Mouse (Mus musculus) myocyte (in vitro differentiated cells): ENCODE measurements around the gene Kcnn3. TPM values are rescaled to one million over a fixed set of nuclear protein-coding genes. Genes with fewer than 3 reads are reported as not detected.

Source experiments
- H3K27me3 ChIP-seq: one replicate; pipeline ENCODE4 v1.6.1; 2011; ENCODE audit not compliant: control insufficient read depth, insufficient read depth, insufficient read length
- H3K36me3 ChIP-seq: one replicate; pipeline ENCODE4 v1.6.1; 2011; ENCODE audit not compliant: control insufficient read depth, insufficient read depth
- H3K4me2 ChIP-seq: one replicate; pipeline ENCODE4 v1.6.1; 2011; ENCODE audit warnings: low read depth, control low read depth
- H3K4me3 ChIP-seq: one replicate; pipeline ENCODE4 v1.5.1; 2011; ENCODE audit warnings: mild to moderate bottlenecking, control low read depth, moderate library complexity
- H3K79me2 ChIP-seq: one replicate; pipeline ENCODE4 v1.6.1; 2011; ENCODE audit not compliant: control insufficient read depth, insufficient read depth
- H3ac ChIP-seq: one replicate; pipeline ENCODE4 v1.6.1; 2011; ENCODE audit not compliant: control insufficient read depth, insufficient read length
- CEBPB ChIP-seq: IDR thresholded peaks from 2 replicates; pipeline ENCODE4 v1.6.1; 2011; ENCODE audit warnings: mild to moderate bottlenecking, moderate library complexity; ENCODE audit not compliant: poor library complexity, insufficient read depth, severe bottlenecking
- E2F4 ChIP-seq: IDR thresholded peaks from one replicate; pipeline ENCODE4 v1.6.1; 2011; ENCODE audit warnings: mild to moderate bottlenecking, control low read depth, moderate library complexity; ENCODE audit not compliant: insufficient read depth
- MAX ChIP-seq: IDR thresholded peaks from one replicate; pipeline ENCODE4 v1.6.1; 2011; ENCODE audit warnings: low read depth, mild to moderate bottlenecking, control low read depth
- MYOD1 ChIP-seq, 3 experiments: IDR thresholded peaks; one replicate each; pipeline ENCODE4 v1.6.1; 2011; ENCODE audit warnings: control low read depth in 2 of 3, low read depth in 2 of 3, mild to moderate bottlenecking in 2 of 3, moderate library complexity in 1 of 3; ENCODE audit not compliant: insufficient read length in 2 of 3, control insufficient read depth in 1 of 3
- MYOG ChIP-seq, 3 experiments: IDR thresholded peaks; one replicate each; pipeline ENCODE4 v1.6.1; 2011; ENCODE audit warnings: control low read depth in 2 of 3, low read depth in 2 of 3, mild to moderate bottlenecking in 2 of 3; ENCODE audit not compliant: insufficient read length in 2 of 3, control insufficient read depth in 1 of 3, insufficient read depth in 1 of 3
- POLR2A ChIP-seq: IDR thresholded peaks from one replicate; pipeline ENCODE4 v1.6.1; 2011; ENCODE audit warnings: low read depth, mild to moderate bottlenecking, control low read depth, moderate library complexity; ENCODE audit not compliant: insufficient read length
- POLR2AphosphoS2 ChIP-seq: IDR thresholded peaks from one replicate; pipeline ENCODE4 v1.6.1; 2011; ENCODE audit warnings: low read depth, control low read depth; ENCODE audit not compliant: insufficient read length
- REST ChIP-seq: IDR thresholded peaks from one replicate; pipeline ENCODE4 v1.6.1; 2011; ENCODE audit warnings: mild to moderate bottlenecking, control low read depth, moderate library complexity; ENCODE audit not compliant: insufficient read depth, insufficient read length
- SRF ChIP-seq: IDR thresholded peaks from one replicate; pipeline ENCODE4 v1.6.1; 2011; ENCODE audit warnings: low read depth; ENCODE audit not compliant: control insufficient read depth, insufficient read length
- TCF12 ChIP-seq: IDR thresholded peaks from one replicate; pipeline ENCODE4 v1.6.1; 2011; ENCODE audit warnings: mild to moderate bottlenecking, control low read depth; ENCODE audit not compliant: poor library complexity, insufficient read depth, severe bottlenecking
- TCF3 ChIP-seq: IDR thresholded peaks from one replicate; pipeline ENCODE4 v1.6.1; 2011; ENCODE audit warnings: low read depth, control low read depth; ENCODE audit not compliant: insufficient read length
- USF1 ChIP-seq: IDR thresholded peaks from one replicate; pipeline ENCODE4 v1.6.1; 2011; ENCODE audit warnings: low read depth, mild to moderate bottlenecking, control low read depth, moderate library complexity
- polyA plus RNA-seq: library from polyadenylated mRNA; unstranded; fragments of >200 nt; fragmentation: generic; extraction: Trizol; gene quantifications from one replicate; pipeline ENCODE4 v1.2.1, GENCODE M21; 2012; ENCODE audit warnings: missing spikeins

The Kcnn3 gene
- polyA plus RNA-seq, 1 experiment = 0.68 TPM

DNA sequence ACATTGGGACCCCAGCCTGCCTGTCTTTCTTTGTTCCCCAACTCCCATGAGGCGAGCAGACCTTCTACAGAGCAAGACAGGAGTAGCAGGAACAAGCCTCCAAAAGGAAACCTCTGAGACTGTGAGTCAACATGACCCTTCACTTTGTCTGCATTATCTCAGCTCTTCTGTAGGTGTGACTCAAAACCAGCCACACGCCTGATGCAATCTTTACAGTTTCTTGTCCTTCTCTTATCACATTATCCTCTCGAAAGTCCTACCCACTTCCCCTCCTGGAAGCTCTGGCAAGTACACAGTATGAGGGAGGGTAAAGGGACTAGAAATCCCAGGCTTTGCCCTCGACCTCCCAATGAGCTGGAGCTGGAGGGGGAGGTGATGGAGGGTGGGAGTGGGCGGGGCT lies 166.1 kb downstream of the Kcnn3 start:
- no peak overlapping the region for H3ac ChIP-seq
- no peak overlapping the region for H3K4me2 ChIP-seq
- H3K79me2 ChIP-seq = no peaks in the 10 kb centered on the region
- H3K4me3 ChIP-seq = no peak overlapping the region
- H3K27me3 ChIP-seq = peaks cover 15% of the 10 kb centered on the region
- TF ChIP-seq TCF3 = no peak
- TF ChIP-seq CEBPB = peak; percentile 75
- no peaks in the 10 kb centered on the region for H3K36me3 ChIP-seq

DNA sequence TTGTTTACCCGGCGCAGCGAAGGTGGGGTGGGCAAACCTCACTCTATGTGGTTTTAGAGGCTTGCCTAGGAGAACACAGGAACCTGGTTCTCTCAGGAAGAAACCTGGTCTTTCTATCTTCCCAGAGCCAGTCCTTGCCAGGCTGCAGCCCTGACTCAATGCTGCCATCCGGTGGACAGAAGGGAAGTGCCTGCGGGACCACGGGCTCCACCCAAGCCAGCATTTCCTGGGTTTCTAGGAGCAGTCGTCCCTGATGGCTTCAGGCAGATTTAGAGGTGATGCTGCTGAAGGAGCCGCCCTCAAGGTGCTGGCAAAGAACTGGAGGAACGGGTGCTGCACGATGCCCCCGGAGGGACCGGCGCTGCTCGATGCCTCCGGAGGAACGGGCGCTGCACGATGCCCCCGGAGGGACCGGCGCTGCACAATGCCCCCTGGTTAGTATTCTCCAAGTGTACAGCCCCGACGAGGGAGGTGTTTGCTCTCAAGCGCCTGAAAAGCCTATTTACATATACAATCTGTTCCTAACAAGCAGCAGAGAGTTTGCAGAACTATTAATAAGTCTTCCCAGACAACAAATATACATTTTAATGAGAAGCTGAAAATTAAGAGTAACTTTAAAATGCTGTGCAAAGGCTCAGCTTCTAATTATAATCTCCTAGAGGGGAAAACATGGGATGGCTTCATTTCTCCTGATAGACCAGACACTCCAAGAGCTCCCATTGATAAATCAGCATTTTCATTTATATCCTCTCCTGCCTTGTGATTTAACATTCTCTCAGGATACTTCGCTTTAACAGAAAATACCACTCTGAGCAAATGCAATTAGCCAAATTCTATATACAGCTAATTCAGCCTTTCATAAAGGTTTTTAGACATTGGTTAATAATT lies 169.0 kb downstream of the Kcnn3 start:
- Histone ChIP-seq H3K27me3 (no peaks in the 10 kb centered on the region), H3K36me3 (no peaks in the 10 kb centered on the region), H3ac (no peak overlapping the region), H3K4me2 (peak overlapping the region; percentile 25), H3K79me2 (no peaks in the 10 kb centered on the region), H3K4me3 (no peak overlapping the region)
- no peak for TF ChIP-seq SRF
- TF ChIP-seq MYOG (IDR thresholded peaks at IDR 0.05; ENCODE audit: control insufficient read depth in 1 of 3, insufficient read depth in 1 of 3, insufficient read length in 2 of 3, low read depth in 2 of 3) = no peak
- no peak for TF ChIP-seq POLR2A
- TF ChIP-seq POLR2AphosphoS2 = no peak
- no peak for TF ChIP-seq TCF3
- TF ChIP-seq E2F4 = no peak
- TF ChIP-seq MAX = no peak
- no peak for TF ChIP-seq TCF12
- TF ChIP-seq MYOD1 (IDR thresholded peaks at IDR 0.05; ENCODE audit: control insufficient read depth in 1 of 3, insufficient read length in 2 of 3, low read depth in 2 of 3) = no peak
- no peak for TF ChIP-seq USF1
- no peak for TF ChIP-seq CEBPB
- no peak for TF ChIP-seq REST

DNA sequence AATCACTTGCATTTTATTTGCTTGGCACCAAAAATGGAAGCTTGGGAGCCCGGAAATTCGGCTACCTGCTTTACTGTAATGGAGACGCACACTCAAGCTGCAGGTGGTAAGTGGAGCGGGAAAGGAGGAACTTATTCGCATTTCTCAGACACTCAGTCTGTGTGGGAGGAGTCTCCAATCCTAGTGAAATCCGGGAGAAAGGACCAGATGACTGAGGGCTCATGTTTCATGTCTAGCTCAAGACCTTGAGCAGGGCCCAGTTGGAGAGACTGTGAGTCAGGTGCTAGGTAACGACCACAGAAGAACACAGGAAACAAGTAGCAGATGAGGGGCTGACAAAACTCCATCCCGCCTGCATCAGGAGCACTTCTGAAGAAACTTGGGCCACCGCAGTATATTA lies 171.8 kb downstream of the Kcnn3 start:
- H3K36me3 ChIP-seq = no peaks in the 10 kb centered on the region
- H3K27me3 ChIP-seq = peaks cover 10% of the 10 kb centered on the region
- H3K79me2 ChIP-seq = no peaks in the 10 kb centered on the region
- H3K4me2 ChIP-seq = no peak overlapping the region
- no peak overlapping the region for H3ac ChIP-seq
- no peak for TF ChIP-seq MYOD1 (IDR thresholded peaks at IDR 0.05; ENCODE audit: control insufficient read depth in 1 of 3, insufficient read length in 2 of 3, low read depth in 2 of 3)
- TF ChIP-seq USF1 = no peak
- TF ChIP-seq POLR2AphosphoS2 = no peak
- TF ChIP-seq REST = no peak
- TF ChIP-seq TCF12 = no peak
- H3K4me3 ChIP-seq = no peak overlapping the region

DNA sequence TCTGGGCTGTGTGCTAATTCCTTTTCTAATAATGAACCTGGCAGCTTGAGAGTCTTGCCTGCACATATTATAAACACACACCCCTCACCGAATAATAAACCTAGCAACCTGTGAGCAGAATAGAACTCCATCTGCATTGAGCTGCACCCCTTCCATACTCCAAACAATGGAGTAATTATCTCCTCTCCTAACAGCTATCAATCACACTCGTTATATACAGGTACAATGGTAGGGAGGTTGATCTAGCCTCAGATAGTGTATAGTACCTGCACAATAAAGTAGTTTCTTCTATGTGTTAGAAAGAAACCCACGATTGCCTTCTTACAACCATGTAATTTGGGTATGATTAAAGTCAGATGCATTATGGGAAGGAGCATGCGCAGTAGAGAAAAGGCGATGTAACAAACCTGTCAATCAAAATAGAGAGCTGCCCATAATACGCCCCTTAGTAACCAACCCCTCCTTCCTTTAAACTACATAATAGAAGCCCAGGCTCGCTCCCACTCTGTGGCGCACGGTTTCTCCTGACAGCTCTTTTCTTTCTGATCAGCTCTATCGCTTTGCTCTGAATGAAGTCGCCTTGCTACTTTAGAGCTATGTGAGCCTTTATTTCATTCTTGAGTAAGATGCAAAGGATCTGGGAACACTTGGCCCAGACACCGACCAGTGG lies 176.3 kb downstream of the Kcnn3 start:
- no peak for TF ChIP-seq MAX
- no peak for TF ChIP-seq E2F4
- TF ChIP-seq SRF = no peak
- TF ChIP-seq POLR2A = no peak
- TF ChIP-seq TCF3 = no peak
- no peak for TF ChIP-seq TCF12
- TF ChIP-seq MYOG (IDR thresholded peaks at IDR 0.05; ENCODE audit: control insufficient read depth in 1 of 3, insufficient read depth in 1 of 3, insufficient read length in 2 of 3, low read depth in 2 of 3) = no peak
- no peak for TF ChIP-seq USF1
- no peak for TF ChIP-seq POLR2AphosphoS2
- no peak for TF ChIP-seq MYOD1 (IDR thresholded peaks at IDR 0.05; ENCODE audit: control insufficient read depth in 1 of 3, insufficient read length in 2 of 3, low read depth in 2 of 3)
- Histone ChIP-seq H3K27me3 (peaks cover 20% of the 10 kb centered on the region), H3K4me3 (no peak overlapping the region), H3K36me3 (no peaks in the 10 kb centered on the region), H3K4me2 (no peak overlapping the region), H3ac (no peak overlapping the region), H3K79me2 (no peaks in the 10 kb centered on the region)

DNA sequence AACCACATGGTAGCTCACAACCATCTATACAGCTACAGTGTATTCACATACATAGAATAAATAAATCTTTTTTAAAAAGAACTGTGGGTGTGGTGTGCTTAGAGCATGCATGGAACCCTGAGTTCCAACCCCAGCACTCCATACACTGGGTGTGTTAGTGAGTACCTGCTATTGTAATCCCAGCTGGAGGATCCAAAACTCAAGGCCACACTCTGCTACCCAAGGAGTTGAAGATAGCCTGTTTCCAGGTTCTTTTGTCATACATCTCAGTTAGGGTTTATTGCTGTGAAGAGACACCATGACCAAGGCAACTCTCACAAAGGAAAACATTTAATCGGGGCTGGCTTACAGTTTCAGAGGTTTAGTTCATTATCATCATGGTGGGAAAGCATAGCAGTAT lies 179.0 kb downstream of the Kcnn3 start:
- H3K36me3 ChIP-seq = no peaks in the 10 kb centered on the region
- H3K4me3 ChIP-seq = no peak overlapping the region
- H3K4me2 ChIP-seq = no peak overlapping the region
- H3ac ChIP-seq = no peak overlapping the region
- H3K79me2 ChIP-seq = no peaks in the 10 kb centered on the region
- TF ChIP-seq CEBPB = no peak
- TF ChIP-seq POLR2A = no peak
- TF ChIP-seq TCF12 = no peak
- TF ChIP-seq MYOG (IDR thresholded peaks at IDR 0.05; ENCODE audit: control insufficient read depth in 1 of 3, insufficient read depth in 1 of 3, insufficient read length in 2 of 3, low read depth in 2 of 3) = no peak
- no peak for TF ChIP-seq E2F4
- TF ChIP-seq REST = no peak
- no peak for TF ChIP-seq MYOD1 (IDR thresholded peaks at IDR 0.05; ENCODE audit: control insufficient read depth in 1 of 3, insufficient read length in 2 of 3, low read depth in 2 of 3)
- no peak for TF ChIP-seq SRF
- no peak for TF ChIP-seq USF1
- TF ChIP-seq TCF3 = no peak
- TF ChIP-seq POLR2AphosphoS2 = no peak
- no peak for TF ChIP-seq MAX
- peaks cover 38% of the 10 kb centered on the region for H3K27me3 ChIP-seq
